Mouse (Mus musculus): ENCODE data around the gene Nccrp1. TPM values are rescaled to one million over a fixed set of nuclear protein-coding genes. Genes with fewer than 3 reads are reported as not detected.

Gene Nccrp1
- total RNA-seq (2021): not detected
- long read RNA-seq, experiment 1: 0 reads
- long read RNA-seq, experiment 2: 0 reads

DNA sequence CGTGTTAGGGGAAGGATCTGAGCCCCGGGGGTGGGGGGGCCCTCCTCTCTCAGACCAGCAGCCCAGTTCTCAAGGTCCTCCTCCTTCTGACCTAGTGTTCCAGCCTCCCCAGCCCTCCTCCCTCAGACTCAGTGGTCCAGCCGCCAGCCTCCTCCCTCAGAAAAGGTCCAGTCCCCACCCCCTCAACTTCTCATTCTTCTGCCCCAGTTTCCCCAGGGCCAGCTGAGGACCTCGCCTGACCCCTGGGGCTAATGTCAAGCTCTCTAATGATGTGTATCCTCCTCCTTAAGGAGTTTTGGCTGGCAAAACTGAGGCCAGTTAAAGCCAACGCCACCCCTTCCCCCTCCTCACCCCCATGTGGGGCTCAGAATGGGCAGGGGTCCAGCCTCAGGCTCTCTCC, at the start of gene Nccrp1:
Gene Nccrp1 (minus strand): TSS at position 101 of the 400 bp plus-strand sequence.
- DNase-seq: no peak

DNA sequence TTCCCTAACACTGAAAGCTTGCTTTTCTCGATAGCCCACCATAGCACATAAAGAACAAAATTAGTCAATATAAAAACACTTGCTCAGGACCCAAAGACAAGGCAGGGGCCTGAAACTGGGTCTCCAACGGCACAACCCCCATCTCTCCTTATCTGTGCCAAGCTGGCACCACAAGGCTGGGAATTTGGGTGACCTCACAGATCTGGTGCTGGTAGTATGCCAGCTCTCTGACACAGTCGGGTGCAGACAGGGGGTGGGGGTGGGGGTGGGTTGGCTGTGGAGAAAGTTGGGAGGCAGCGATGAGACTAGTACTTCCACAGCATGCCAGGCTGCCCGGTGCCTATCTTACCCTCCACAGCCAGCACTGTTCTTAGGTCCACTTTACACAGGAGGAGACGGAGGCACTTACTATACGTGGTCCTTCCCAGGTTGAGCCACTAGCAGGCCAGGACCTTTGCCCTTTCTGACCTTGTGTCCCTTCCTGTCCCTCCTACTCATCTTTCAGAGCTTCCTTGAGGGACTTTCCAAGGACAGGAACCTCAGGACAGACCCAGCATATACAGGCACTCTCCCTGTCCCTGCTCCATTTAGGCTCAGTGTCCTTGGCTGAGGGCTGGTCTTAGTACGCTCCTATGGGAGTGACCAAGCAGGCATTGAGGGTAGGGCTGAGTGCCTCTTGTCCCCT, 48.8 kb upstream of the Nccrp1 start:
- DNase-seq: no peak

DNA sequence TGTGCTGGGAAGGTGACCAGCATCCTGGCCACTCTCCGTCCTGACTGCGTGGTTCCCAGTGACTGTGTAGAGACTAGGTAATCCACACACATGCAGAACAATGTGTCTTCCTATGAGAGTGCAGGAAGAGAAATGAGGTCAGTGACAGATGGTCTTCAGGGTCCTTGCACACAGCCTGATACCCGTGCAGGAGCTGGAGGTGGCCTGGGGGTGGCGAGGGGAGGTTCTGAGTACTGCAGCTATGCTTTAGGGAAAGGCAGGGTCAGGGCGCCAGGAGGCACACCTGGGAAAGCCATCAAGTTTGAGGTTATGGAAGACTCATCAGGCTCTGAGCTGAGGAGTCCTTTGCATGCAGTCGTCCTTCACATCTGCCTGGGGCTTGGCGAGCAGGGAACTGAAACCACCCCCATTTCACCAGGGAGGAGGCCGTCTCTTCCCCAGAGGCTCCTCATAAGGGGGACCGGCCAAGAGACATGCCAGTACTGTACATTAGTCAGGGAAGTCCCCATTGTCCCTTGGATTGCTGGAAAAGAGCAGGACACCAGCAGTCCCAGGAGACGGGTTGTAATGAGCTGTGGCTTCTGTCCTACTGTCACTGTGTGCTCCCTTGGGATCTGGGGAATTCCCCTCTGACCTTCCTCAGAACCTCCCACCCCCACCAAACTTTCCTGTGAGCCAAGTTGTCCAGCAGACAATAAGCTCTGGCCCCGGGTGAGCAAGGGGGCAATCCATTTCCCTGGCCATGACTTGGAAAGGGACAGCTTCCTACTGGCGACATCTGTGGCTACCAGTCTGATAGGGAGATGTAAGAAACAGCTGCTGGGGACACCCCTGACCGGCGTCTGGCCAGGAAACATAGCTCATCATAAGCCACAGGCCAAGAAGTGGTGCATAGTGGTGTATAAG, 46.4 kb upstream of the Nccrp1 start:
- DNase-seq: peak; percentile 42

DNA sequence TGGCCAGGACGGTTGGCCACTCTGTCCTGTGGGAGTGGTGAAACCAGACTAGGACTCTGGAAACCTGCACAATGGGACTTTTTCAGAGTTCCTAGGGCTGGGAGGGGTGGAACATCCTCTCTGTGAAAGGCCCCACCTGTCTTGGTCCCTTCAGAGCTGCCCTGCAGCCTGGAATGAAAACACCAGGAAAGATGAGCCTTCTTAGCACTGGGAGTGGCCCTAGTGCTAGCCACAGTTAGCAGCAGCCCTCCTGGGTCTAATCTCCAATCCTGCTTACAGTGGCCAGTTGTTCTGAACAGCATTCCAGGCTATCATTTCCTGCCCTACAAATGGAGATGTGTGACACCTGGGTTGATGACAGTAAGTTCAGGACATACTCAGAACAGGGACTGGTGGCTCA, 44.8 kb upstream of the Nccrp1 start:
- no peak for DNase-seq

DNA sequence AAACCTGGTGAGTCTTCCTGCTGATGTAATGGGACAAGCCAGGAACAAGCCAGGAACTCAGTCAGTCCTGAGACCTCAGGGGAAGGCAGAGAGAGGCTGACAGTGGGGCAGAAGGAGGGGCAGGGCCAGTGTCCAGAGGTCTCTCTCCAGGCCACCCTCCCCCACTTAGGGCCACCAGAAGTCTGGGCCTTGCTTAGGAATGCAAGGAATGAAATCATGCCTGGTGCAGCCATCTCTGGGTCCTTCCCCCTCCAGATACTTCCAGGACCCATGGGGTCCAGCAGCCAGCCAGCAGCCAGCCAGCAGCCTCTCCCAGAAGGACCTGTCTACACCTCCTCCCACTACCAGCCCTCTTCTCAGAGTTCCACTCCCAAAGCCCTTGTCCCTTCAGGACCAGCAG, 40.6 kb upstream of the Nccrp1 start:
- DNase-seq: no peak

DNA sequence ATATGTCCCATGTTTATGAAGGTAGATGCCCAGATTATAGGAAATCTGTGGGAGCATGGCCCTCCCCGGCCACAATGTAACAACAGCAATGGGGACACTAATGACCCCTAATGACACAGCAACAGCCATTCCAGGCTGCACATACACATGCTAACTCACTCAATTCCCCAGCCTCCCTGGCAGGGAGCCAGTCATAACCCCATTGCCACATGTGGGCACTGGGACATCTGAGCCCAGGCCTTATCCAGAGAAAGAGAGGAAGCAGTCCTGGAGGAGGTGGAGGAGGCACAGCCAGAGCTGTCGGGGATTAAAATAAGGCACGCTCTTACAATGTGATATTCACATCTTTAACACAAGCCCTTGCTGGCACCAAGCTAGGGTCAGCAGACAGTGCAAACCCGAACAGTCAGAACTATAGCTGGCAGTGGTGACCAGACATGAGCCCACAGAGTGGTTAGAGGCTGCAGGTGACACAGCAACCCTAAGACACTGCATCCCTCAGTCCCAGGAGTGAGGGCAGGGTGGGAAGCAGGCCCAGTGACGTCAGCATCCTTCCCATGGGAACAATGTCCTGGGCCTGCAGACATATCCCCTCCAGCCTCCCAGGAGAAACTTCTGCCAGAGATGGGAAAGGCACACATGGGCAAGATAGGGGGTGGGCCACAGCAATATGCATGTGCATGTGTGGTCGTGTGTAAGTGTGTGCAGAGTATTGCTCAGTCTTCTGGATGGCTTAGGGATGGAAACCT, 39.8 kb upstream of the Nccrp1 start:
- peak; percentile 48 for DNase-seq

DNA sequence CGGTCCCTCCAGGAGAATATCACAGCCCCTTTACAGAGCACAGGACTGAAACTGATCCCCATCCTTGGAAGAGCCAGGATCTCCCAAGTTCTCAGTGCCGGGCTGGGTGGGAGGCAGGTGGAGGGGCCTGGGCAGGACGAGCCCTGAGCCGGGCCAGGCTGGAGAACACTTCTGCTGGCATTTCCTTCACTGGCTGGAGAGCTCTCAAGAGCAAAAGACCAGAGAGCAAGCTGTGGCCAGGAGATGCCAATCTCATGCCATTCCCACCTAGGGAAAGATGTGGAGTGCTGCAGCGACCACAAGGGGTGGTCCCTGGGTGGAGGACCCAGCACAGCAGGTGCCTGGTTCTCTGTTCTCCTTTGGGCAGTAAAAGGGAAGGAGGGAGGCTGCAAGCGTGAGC, 37.9 kb upstream of the Nccrp1 start:
- no peak for DNase-seq

DNA sequence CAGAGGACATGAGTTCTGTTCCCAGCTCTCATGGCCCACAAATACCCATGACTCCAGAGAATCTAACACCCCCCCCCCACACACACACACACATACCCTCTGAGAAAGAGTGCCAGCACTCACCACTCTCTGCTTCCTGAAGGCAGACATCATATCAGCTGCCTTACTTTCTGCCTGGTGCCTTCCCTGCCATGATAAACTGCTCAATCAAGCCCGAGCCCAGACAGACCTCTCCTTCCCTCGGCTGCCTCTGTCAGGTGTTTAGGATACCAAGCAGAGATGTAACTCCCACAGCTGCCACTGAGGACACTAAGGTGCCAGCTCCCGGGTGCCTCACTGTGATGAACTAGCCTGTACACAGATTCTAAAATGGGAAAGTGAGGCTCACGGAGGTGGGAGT, 37.4 kb upstream of the Nccrp1 start:
- DNase-seq: no peak

DNA sequence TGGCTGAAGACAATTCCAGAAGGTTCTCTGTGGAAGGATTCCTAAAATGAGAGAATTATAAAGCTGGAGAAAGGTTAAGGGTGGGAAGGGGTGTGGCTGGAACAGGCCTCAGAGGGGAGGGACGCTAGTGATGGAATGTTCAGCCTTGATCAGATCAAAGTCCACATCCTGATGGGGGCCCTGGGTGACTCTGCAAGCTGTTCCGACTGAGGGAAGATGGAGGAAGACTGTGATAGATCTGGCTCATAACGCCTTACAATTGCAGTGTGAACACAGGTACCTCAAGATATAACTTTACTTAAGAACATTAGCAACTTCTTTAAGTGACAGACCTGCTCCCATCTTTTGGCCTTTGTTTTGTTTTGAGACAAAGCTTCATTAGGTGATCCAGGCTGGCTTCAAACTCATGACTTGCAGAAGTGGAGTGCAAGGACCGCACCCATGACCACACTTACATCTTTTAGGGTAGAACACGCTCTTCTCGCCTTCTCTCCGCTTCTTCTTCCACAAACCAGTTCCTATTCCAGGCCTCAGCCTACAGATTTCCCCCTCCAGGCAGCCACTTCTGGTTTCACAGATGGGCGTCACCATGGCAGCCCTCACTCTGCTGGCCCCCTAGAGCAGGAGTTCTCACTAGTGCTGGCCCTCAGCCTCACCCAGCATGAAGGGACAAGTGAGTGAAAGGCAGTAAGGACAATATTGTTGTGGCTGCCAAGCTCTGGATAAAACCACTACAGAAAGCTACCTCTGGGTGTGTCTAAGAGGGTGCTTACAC, 36.7 kb upstream of the Nccrp1 start:
- DNase-seq: no peak

DNA sequence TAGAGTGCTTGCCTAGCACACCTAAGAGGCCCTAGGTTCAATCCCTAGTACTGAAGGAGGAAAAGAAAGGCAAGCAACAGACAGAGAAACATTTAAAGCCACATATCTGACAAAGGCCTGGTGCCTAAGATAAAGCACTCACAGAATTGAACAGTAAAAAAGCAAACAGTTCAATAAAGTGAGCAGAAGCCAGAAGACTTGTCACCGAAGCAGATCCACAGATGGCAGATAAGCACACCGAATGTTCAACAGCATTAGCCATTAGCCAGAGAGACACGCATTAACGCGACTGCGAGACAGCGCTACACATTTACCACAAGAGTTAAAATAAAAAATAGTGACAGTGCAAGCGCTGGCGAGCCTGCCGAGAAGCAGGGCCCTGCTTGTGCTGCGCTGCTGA, 35.8 kb upstream of the Nccrp1 start:
- no peak for DNase-seq

DNA sequence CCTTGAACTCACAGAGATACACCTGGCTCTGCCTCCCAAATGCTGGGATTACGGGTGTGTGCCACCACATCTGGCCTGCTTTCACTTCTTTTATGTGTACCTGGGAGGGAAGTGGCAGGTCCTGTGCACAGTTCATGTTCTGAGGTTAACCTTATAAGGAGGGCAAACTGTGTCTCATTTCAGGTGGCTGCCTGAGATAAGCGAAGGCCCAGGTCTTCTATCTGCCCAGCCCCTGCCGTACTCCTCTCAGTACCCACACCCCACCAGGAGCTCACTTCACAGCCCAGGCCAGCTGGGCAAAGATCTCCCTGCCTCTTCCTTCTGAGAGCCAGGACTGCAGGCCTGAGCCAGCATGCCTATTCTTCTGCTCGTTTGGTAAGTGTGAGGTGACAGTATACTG, 34.7 kb upstream of the Nccrp1 start:
- no peak for DNase-seq

DNA sequence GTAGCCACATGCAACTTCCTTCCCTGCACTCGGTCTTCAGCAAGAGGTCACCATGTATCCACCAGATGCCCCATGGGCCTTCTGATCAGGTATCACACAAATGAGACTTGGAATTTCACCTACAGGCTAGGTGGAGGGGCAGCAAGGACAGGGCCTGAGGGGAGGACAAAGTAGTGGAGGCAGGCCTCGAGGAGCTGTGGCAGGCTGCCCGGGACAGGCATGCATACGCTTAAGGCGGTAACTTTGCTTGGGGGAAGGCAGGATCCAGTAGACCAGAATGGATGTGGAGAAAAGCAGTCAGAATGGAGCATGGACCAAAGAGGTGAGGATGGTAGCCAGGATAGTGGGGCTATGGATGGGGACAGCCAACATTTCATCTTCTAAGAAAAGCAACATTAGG, 32.8 kb upstream of the Nccrp1 start:
- DNase-seq: no peak

DNA sequence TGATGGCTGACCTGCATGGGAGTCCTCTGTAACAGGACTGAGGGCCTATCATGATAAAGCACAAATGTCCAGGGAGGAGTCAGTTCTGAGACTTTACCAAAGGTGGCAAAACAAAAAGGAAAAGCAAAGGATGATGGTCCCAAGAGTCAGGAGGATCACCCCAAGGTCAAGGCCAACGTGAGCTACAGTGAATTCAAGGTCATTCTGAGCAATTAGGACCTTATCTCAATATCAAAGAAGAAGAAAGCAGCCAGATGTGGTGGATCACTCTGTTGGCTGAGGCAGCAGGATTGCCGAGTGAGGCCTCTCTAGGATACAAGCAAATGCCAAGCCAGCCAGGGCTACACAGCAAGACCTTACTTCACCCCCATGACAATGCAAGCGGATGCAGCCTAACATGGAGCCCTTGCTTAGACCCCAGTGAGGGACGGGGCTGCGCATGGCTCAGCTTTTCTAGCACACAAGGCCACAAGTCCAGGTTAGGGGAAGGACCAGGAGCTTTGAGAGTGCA, 31.5 kb upstream of the Nccrp1 start:
- no peak for DNase-seq

DNA sequence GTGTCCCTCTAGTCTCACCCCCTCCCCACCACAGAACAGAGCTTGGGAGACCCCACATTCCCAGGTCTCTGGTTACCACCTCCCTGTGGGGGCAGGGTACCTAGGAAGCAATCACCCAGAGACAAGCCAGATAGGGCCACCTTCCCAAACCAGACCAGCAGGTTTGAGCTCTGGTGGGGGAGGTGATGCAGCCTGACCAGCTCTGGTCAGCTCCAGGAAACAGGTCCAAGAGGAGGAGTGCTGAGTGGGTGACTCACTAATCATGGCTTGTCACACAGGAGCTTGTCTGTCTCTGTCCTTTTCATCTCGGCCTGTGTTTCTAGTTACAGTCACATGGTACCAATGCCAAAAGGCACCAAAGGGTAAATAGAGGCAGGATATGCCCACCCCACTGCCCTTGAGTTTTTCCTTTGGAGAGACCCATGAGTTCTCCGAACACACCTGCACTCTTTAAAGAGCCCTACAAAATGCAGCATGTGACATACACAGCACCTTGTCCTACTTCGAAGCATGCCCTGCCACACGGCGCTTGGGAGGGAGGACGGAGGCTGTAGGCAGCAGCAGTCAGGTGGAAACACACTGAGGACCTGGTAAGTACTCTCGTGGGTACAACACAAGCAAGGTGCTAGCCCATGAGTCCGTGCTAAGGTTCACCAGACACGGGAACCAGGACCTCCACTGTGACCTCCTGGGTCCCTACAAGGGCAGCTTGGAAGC, 30.9 kb upstream of the Nccrp1 start:
- DNase-seq: no peak

DNA sequence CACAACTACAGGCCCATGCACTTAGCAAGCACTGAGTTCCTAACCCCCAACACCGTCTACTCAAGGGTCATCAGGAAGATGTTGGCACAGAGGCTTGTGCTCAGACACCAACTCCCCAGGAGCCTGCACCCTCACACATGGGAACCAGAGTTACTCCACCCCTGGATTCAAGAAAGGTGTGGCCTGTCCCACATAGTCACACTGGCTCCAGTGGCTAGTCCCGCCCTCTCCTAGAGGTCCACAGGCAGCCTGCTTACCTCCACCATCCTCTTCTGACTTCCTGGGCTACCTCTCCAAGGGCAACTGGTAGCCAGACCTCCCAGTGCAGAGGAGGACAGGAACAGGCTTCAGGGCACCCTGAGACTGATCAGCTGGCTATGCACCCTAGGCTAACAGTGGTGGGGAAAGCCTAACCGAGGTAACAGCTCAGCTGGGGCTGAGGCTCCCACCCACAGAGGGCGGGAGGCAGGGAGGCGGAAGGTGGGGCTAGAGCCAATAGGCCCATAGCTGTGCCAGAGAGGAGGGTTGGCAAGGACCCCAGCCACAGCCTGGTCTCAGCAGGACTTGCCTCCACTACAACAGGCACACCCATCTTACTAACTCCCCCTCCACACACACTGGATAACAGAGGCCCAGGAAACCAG, 29.3 kb upstream of the Nccrp1 start:
- DNase-seq: peak; percentile 73

DNA sequence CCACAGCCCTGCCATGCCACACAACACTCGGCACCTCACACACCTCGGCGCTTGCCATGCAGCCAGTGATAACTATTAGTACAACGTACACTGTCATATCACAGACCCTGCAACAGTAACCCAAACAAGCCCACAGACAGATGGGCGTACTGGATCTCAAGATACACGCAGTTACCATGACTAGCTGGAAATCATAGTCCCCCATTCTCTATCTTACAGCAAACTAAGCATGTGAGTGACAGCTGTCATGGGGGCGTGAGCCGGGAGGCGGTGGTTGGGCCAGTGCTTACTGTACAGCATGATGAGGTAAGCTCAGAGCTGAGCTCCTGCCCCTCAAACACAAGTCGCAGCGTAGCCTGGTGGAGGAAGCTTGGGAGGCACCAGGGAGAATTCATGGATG, 28.5 kb upstream of the Nccrp1 start:
- DNase-seq: no peak

DNA sequence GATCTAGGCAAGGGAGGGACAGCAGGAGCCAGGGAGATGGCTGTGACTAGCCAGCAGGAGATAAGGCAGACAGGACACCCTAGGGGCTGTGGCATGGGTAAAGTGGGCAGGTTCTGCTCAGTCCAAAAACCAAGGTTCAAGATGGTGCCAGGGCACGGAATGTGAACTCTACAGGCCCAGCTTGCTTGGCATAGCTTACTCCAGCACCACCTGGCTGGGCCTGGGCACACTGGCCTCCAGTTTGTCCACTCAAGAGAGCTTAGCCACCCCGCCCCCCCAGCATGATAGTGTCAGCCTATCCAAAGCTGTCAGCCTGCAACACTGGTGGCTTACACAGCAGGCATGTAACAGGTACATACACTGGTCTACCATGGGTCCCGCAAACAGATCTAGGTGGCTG, 26.2 kb upstream of the Nccrp1 start:
- DNase-seq: no peak

DNA sequence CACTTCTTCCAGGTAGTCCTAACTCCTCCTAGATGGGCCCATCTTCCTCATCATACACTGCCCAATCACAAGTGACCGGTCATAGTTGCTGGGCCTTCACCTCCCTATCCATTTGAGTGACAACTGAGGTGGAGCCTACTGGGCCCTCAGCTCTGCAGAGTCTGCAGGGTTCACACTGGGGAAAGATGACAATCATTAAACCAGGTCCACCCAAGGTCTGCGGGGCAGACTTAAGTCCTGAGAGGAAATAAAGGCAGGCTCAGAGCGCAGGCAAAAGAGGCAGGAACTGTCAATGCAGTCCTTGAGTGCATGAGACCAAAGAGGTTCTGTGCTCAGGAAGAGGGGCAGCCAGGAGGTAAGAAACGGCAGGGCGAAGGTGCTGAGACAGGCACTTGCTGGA, 25.6 kb upstream of the Nccrp1 start:
- DNase-seq: no peak

DNA sequence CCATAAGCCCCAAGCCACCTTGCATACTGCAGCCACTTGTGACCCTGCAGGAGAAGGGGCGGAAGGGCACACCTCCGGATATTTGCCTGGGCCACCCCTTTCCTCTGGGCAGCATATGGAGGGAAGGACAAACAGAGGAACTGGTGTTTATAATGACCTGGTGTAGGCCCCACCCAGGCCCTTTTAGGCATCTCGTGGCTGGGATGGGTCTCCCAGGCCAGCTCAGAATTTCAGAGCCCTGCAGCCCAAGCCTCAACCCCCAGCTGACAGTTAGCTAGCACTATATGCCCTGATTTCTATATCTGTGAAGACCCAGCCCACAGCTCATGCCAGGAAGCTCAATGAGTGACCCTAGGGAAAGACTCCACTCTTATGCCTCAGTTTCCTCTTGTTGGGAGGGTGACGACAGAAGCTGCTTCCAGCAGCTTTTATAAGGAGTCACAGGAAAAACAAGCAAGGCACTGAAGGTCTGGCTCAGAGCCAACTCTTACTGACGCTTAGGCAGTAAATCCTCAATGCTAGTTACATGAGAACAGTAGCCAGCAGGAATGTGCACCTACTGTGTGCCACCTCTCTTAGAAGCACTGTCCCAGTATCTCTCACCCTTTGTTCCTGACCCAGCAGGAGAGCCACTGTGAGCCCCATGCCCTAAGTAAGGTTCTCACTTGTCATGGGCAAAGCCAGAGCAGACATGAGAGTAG, 24.1 kb upstream of the Nccrp1 start:
- no peak for DNase-seq
